Mouse (Mus musculus): ENCODE data around the gene Atp5l.
A peak's percentile ranks its signal among the peaks of the same experiment; 100 is the strongest.

Gene Atp5l

DNA sequence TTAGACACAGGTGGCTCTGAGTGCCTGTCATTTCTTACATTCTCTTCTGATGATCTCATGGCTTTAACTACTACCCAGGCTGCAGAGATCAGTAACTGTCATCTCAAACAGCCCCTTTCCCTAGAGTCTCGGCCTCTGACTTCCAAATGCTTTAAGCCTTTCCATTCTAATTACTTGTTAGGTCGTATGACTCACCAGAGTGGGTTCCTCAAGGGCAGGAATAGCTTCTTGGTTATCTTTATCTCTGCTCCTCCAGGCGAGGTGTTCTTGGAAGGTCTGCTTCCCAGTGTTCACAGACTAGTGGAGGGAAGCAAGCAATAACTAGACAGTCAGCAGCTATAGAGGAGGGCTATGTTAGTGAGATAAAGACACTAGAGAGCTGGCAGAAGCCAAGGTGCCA is 27.9 kb downstream of the Atp5l start:
- peak; percentile 30 for DNase-seq (ENCODE audit: low read depth)

DNA sequence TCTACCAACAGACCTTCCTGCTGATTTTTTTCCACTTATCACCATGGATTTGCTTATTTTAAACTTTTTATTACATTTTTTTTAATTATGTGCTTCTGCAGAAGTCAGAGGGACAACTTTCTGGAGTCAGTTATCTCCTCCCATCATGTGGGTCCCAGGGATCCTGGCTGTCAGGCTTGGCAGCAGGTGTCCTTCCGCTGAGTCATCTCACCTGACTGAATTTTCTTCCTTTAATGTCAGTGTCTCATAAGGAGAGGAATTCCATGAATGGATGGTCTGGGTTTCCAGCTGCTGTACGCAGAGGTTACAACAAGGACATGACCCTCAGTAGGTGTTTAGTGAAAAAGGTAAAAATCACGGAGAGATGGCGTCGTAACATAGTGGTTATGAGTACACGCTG is 29.3 kb downstream of the Atp5l start:
- no peak for DNase-seq (ENCODE audit: low read depth)

DNA sequence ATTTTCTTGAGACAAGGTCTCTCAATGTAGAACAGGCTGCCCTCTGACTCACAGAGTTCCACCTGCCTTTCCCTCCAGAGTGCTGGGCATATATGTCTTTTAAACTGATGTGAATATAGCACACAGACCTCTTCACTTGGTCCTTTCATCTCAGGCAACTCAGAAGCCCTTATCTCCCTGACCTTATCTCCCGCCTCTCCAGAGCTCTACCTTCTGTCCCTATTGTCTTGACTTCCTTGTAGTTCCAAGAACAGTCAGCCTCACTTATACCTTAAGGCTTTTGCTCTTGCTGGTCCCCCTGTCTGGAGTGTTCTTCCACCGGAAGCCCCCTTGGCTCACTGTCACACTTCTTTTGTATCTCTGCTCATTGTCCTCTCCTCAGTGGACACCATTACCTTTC is 30.4 kb downstream of the Atp5l start:
- DNase-seq (ENCODE audit: low read depth) = no peak

DNA sequence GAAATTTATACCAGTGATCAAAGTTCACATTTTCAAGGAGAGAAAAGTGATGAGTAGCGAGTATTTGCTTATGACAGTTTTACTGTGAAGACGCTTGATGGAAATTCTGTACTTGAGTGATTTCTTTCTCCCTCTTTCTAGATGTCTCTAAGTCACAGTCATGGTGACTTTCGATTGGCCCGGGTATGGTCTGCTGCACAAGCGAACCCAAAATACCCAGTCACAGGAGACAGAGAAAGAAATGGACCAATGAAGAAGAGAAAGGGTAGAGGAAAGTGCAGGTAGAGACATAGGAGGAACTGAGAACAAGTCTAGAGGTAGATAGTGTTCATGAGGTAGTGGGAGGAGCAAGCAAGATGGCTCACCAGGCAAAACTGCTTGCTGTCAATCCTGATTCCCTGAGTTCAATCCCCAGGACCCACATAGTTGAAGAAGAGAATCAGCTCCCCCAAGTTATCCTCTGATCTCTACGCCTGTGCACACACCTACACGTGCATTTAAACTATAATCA is 32.4 kb downstream of the Atp5l start:
- DNase-seq (ENCODE audit: low read depth) = no peak

DNA sequence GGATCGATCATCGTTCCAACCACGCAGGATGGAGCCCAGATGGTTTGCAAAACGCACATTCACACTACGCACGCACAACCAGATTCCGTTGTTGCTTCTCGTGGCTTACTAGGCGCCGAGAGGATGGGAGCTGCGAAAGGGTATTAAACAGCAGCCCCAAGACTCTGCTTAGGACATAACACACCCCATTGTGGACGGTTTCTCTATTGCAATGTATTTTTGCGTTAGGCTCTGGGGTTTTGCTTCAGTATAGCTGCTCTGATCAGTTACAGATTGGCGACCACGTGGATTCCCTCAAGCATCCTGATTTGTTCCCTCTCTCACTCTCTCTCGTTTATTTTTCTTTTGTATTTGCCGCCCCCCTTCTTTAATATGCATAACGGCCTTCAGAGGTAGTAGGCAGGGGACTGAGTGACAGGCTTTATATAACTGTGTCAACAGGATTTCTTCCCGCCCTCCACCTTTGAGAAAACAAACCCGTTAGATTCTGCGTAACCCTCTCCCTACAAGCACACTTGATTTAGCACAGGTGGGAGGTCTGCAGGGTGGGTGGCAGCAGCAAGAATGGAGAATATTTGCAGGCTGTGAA is 37.5 kb downstream of the Atp5l start:
- DNase-seq (ENCODE audit: low read depth) = peak; percentile 79

DNA sequence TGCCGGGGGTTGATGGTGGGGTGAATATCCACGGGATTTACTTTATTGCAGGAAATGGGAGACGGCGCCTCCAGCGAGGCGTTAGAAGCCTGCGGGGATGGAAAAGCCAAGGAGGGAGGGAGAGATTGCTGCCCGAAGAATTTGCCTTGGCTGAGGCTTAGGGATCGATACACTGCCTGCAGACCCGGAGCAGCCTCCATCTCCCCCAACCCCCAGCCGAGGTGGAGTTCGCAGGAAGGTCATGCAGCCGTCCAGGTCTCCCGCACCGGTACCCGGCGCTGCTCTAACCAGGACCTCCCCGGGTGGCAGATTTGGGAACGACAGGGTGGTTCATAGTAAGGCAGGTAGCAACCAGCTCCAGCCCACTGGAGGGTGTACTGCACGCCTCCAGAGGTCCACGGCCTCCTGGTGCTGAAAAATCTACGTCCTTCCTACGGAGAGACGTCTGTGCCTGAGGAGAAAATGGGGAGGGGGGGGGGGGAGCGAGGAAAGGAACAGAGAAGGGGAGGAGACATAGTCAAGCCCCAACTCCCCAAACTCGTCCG is 38.0 kb downstream of the Atp5l start:
- peak; percentile 78 for DNase-seq (ENCODE audit: low read depth)

DNA sequence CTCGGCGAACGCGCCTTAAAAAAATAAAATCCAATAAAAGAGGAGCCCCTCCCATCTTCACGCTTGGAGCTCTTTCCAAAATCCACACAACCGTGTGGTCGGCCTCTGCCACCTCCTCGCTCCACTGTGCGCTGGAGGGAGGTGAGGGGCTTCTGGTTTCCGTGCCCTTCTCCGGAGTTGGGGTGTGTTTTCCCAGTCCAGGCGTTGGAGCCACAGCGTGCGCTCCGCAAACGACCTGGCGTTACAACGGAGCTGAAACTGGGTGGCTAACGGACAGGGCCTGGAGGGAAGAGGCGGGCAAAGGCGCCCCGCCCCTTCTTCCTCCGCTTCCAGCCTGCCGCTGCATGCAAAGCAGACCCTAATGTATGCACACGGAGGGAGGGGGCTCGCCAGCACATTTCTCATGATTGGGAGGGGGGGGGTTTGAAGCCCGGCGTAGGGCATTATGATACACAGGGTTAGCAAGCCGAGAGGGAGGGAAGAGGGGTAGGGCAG is 38.6 kb downstream of the Atp5l start:
- peak; percentile 87 for DNase-seq (ENCODE audit: low read depth)

DNA sequence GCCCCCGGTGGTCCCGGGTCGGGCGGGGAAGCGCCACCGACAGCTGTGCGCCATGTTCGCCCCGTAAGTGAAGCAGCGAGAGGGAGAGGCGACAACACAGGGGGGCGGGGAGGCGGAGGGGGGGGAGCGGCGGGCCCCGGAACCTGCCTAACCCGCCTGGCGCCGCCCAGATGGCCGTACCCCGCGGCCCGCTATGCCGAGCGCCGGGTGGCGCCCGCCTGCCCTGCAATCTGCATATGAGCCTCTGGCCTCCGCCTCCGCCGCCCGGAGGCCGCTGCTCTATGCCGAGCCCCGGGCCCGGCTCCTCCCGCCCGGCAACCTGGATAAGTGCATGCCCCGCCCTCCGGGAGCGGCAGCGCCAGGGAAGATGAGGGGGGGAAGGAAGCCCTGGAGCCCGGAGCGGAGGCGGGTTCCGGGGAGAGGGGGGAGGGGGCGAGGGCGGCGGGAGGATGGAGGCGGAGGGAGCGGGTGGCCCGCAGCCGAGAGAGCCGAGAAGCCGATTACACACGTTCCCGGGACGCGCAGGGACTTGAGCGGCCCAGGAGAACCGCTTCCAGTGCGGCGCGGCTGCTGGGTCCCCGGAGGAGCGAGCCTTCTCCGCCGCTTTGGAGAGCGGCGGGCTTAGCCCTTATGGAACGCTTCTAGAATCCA is 39.2 kb downstream of the Atp5l start, which contains the start of gene Kmt2a:
Gene Kmt2a, minus strand, starts transcription at position 76 of the 651 bp plus-strand sequence.
- DNase-seq (ENCODE audit: low read depth) = peak; percentile 96

DNA sequence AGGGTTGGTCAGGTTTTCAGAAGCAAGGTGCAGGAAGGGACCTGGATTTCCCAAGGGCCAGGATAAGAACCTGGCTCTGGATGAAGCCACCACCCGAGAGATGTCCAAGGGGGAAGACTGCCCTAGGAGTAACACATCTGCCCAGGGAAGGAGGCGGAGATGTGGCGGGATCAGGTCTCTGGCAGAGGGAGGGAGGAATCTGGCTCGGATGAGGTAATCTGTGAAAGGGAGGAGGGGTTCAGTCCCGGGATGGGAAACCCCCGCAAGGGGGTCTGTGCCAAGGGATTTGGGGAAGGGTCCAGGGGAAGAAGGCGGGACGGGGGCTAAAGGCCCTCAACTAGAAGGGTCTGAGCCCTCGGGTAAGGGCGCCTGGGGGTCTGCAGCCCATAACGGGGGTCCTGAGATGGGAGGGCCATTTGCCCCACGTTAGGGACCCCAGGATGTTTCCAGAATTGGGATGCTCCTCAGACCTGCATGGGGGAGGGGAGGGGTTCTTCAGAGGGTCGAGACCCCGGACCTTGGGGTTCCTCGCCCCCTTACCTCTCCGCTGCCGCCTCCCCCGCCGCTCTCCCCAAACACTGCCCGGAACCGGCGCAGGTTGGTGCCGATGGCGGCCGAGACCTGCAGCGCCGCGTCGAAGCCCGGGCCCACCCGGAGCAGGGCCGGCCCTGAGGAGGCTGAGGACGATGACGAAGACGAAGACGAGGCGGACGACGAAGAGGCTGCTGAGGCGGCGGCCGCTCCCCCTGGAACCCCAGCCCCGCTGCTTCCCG is 40.0 kb downstream of the Atp5l start:
- DNase-seq (ENCODE audit: low read depth) = no peak

DNA sequence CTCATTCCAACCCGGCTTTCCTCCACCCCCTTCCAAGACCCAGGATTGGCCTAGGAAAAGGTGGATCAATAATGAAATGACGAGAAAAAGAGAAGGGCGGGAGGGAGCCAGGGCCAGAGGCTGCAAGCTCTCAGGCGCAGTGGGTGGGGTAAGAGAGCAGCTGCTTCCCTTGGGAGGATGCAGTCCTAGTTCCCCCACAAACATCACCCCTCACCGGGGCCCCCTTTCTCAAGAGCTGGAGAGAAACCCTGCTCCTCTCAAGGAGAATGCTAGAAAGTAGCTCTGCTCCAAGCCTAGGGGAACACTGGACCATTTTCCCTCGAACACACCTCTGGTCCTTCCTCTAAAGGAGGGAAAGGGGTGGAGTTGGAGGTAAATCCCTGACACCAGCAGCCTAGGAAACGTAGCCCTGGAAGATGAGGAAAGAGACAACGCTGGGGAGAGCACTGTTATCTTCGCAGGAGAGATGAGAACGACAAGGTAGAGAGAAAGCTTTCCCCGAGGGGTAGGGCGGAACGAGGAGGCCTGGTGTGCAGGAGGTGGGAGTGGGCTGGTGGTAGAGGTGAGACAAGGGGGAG is 40.8 kb downstream of the Atp5l start:
- DNase-seq (ENCODE audit: low read depth) = peak; percentile 45

DNA sequence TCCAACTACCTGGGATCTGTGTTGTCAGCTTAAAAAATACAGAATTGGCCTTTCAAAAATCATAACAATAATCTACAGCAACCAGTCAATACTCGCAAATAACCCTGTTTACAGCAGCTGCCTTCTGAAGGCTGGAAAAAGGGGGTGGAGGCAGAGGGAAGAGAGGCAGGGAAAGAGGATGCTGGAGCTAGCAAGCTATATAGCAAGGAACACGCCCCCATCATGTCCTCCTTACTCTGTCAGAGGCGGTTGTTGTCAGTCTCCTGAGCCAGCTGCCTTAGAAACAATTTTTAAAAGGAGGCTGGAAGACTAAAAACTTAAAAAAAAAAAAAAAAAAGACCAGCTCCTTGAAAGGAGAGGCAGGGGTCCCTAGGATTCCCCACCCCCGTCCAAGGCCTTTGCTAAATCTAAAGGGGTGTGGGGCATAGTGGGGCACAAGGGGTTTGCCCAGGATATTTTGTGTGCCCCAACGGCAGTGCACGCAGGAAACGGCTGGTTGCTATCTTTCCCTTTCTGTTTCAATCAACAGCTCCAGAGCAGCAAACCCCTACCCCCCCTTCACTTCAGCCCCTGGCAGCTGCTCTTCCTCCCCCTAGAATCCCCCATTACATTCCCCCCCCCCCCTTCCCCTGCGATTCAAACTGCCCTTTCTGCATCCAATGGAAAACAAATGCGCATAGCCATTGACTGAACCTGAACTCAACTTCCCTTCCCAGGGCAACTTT is 41.6 kb downstream of the Atp5l start:
- DNase-seq (ENCODE audit: low read depth) = peak; percentile 67

DNA sequence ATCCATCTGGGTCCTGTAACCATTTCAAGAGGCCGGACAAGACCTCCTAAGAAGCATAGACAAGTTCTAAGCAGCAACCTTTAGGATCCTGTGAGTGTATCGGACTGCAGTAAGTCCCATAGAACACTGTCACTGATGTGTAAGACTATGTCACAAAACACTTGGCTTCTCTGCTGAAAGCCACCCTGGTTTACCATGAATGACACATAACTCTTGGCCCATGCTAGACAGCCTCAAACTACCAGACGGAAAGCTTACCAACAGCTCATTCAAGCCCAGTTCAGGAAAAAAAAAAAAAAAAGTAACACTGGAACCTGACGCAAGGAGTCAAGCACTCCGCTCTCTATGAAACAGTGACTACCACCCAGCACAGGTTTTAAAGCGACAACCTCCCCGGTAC is 42.9 kb downstream of the Atp5l start:
- DNase-seq (ENCODE audit: low read depth) = no peak

DNA sequence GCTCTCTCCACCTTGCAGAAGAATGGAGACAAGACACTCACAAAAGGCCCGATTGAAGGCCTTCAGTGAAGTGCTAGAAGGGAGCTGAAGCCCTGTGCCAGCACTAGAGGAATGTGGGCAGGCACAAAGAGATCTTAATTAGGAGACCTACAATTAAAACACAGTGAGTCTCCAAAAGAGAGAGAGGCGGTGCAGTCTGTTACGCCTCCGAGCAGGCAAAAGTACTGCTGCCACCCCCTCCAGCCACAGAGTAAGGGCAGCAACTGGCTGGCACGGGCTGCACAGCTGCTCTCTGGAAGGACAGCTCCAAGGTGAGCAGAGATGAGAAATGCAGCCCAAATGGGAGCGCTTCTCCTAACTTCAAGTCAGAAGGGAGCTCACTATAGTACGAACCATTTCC is 45.1 kb downstream of the Atp5l start:
- no peak for DNase-seq (ENCODE audit: low read depth)

DNA sequence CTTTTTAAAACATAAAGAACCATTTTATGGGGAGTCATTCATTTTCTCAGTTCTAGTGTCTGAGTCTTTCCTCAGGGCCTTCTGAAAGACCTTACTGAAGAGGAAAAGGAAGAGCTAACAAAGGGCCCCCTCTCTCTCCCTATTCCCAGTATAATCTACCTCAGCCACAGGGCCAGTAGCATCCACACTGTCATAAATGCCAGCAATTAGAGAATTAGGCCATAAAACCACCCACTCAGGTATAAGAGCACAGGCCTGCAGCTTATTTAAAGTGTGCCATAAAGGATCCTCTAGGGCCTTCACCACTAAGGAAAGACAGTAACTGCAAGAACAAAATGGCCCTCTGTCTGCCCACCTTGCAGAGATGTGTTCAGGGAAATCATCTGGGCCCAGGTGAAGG is 46.3 kb downstream of the Atp5l start:
- DNase-seq (ENCODE audit: low read depth) = no peak

DNA sequence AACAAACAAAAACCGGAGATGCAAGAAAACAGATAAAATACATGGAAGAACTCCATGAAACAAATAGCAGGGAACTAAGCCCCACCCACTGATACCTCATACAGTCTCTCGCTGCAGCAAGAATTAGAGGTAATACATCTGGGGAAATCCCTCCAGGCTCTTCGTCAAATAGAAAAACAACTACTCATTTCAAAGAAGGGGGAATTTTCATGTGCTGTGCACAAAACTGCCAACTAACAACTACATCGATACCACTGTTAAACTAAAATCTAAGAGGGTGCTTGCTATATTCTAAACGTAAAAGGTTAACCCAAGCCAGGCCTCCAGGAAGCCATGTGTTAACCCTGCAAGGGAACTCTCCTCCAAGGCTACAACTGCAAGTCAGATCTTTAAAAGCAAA is 46.9 kb downstream of the Atp5l start:
- no peak for DNase-seq (ENCODE audit: low read depth)

DNA sequence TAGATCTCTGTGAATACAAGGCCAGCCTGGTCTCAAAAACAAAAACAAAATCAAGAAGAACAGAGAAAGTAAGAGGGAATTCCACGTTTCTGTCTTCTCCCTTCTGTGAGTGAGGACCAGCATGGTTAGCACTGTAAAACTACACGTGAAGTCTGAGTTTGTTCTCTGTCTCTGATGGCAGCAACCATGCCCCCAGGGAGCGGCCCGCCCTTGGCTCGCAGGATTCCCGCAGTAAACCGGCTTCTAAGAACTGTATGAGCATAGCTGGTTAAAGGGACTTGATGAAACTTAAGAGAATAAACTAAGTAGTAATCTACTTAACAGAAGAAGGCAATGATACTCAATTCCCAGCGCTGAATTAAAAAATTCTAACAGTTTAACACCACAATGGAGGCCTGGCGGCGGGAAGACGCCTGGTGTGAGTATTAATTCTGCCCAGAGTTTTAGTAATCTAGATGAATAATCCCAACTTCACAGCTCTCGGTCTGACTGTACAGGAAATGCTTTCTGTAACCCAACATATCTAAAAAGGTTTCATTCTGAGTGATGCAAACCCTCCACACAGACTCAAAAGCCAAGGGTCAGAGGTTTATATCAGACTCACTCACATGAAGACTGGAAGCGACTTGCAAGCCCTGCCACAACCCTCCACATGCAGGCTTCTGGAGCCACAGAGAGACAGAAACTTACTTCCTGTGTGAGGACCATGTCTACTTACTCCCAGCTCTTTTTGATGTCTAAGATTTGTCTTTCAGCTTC is 52.0 kb downstream of the Atp5l start:
- peak; percentile 58 for DNase-seq (ENCODE audit: low read depth)

DNA sequence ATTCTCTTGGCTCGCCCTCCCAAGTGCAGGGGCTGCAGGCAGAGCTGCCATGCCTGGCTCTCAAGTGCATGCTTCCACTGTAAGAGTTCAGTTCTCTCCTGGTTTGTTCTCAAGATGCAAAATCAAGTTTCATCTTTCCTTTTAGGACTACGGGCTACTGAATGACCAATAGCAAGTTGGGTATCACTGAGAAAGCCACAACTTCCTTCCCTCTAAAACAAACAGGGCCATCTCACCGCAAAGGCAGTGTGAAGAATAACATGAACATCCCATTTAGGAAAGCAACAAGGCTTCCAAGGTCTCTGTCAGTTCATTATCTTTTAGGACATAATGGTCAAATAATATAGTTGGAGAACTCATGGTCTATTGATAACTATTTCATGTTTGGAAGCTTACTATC is 52.9 kb downstream of the Atp5l start:
- DNase-seq (ENCODE audit: low read depth) = peak; percentile 82

DNA sequence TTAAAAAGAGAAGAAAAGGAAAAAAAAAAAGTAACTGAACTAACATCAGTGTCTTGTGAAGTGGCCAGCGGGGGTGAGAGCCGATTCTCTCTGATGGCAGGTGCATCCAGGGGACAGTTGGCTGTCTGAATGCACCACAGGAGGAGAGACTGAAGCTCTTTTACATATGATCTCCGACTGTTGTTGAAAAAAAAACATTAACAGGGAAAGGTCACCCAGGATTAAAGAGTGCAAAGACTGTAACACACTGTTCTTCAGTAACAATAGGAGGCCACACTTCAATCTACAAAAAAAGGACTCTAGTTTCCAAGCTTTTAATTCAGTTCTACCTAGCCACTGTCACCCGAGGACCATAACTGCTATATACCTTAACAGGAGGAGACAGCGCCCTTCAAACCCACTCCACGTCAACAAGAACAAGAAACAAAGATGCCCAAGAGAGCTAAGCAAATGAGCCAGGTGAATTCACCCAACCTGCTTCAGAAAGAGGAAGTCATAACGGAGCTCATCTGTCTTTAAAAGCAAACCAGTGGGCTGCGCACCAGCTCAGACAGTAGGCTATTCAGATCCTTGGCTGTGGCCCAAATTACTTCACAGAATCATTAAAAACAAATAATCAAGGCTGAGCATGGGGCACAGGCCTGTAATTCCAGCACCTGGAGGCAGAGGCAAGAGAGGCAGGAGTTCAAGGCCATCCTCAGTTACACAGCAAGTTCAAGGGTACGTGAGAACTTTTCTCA is 53.9 kb downstream of the Atp5l start:
- no peak for DNase-seq (ENCODE audit: low read depth)

Measured in 416B (cell line).